Comparison of ENCODE assay signal across 17 mouse cellular contexts in genomic region chr15:82182311-82182710, GRCm38 (mm10). TPM values are rescaled to one million over a fixed set of nuclear protein-coding genes. Genes with fewer than 3 reads are reported as not detected.
A peak's percentile ranks its signal among the peaks of the same experiment; 100 is the strongest.
DNase-seq lines count a peak whose midpoint lies in the region; ATAC-seq and TF ChIP-seq lines count a peak whose summit lies in the region.
"Had no signal": no experiment of that assay in that cellular context is flagged by ENCODE, and none has a peak within 500 bp of the region (broad histone marks: within the 10 kb centered on the region; RNA-seq: fewer than 3 reads in every experiment).

No protein-coding gene starts in this region.

- 95% methylated on average over 4 of the region's 4 CpGs for WGBS in liver, adult 2 months
- 96% methylated on average over 4 of the region's 4 CpGs for WGBS in liver, embryonic 11.5 days
- WGBS in bone marrow, adult 2 months = 94% methylated on average over 4 of the region's 4 CpGs

- no peak overlapping the region for H3K9ac ChIP-seq in liver, adult 2 months (ENCODE audit: low read depth, low read length)
- H3K9ac ChIP-seq in liver, embryonic 11.5 days (ENCODE audit: low read depth, low read length) = no peak overlapping the region
- H3K9ac ChIP-seq: hindbrain, embryonic 15.5 days; midbrain, embryonic 15.5 days; stomach, embryonic 15.5 days had no signal

- peaks cover 17% of the 10 kb centered on the region for H3K4me1 ChIP-seq in liver, adult 2 months (ENCODE audit: control insufficient read depth, insufficient read depth, low read length)
- peaks cover 41% of the 10 kb centered on the region for H3K4me1 ChIP-seq in liver, embryonic 11.5 days (replicated peaks; ENCODE audit: control insufficient read depth, insufficient read depth, low read length)
- peaks cover 15% of the 10 kb centered on the region for H3K4me1 ChIP-seq in bone marrow, adult 2 months (ENCODE audit: control insufficient read depth, insufficient read depth, low read length)
- H3K4me1 ChIP-seq: hindbrain, embryonic 15.5 days; midbrain, embryonic 15.5 days had no signal

- H3K9me3 ChIP-seq in liver, embryonic 11.5 days (ENCODE audit: control insufficient read depth, low read length) = peaks cover 6% of the 10 kb centered on the region; the same call in 1 of the 2 replicates
- H3K9me3 ChIP-seq: hindbrain, embryonic 15.5 days; midbrain, embryonic 15.5 days; stomach, embryonic 15.5 days had no signal

- no peak overlapping the region for H3K4me2 ChIP-seq in liver, embryonic 11.5 days
- H3K4me2 ChIP-seq: hindbrain, embryonic 15.5 days; midbrain, embryonic 15.5 days; stomach, embryonic 15.5 days had no signal

- ATAC-seq in liver, embryonic 11.5 days (replicated peaks; ENCODE audit: low FRiP score) = no peak
- ATAC-seq in activated CD4-positive, CD25-positive, alpha-beta regulatory T cell, adult 4 months = no peak
- ATAC-seq: midbrain, embryonic 15.5 days had no signal

- no peaks in the 10 kb centered on the region for H3K27me3 ChIP-seq in liver, adult 2 months (ENCODE audit: control insufficient read depth, insufficient read depth, low read length)
- H3K27me3 ChIP-seq in liver, embryonic 11.5 days (replicated peaks; ENCODE audit: control insufficient read depth, insufficient read depth, low read length) = no peaks in the 10 kb centered on the region; the same call in 1 of the 2 replicates
- H3K27me3 ChIP-seq: hindbrain, embryonic 15.5 days; midbrain, embryonic 15.5 days; stomach, embryonic 15.5 days had no signal

- peak; percentile 30 for TF ChIP-seq CTCF in gastrocnemius, adult 2 months (IDR thresholded peaks at IDR 0.05)
- TF ChIP-seq CTCF in liver, adult 2 months (IDR thresholded peaks at IDR 0.05; ENCODE audit: low read depth, low read length) = peak; percentile 36
- peak; percentile 34; the same call in 1 of the 2 replicates for TF ChIP-seq CTCF in bone marrow, adult 2 months (IDR thresholded peaks at IDR 0.05; ENCODE audit: control insufficient read depth, insufficient read depth, low read length)

- no peak for TF ChIP-seq POLR2A in liver, adult 2 months (IDR thresholded peaks at IDR 0.05; ENCODE audit: extremely low read depth, insufficient read depth, low read length)
- no peak for TF ChIP-seq POLR2A in bone marrow, adult 2 months (IDR thresholded peaks at IDR 0.05; ENCODE audit: borderline replicate concordance, control insufficient read depth, low read depth, low read length)

- peaks cover 41% of the 10 kb centered on the region for H3K36me3 ChIP-seq in liver, adult 2 months (ENCODE audit: control insufficient read depth, insufficient read depth, low read length)
- H3K36me3 ChIP-seq in liver, embryonic 11.5 days (ENCODE audit: control insufficient read depth, insufficient read depth, low read length) = peaks cover 79% of the 10 kb centered on the region

- no peak overlapping the region for H3K27ac ChIP-seq in gastrocnemius, adult 2 months
- no peak overlapping the region for H3K27ac ChIP-seq in liver, adult 2 months (replicated peaks; ENCODE audit: insufficient read depth, low read depth, low read length)
- no peak overlapping the region for H3K27ac ChIP-seq in liver, embryonic 11.5 days (ENCODE audit: low read depth, low read length)
- no peak overlapping the region for H3K27ac ChIP-seq in bone marrow, adult 2 months (ENCODE audit: control insufficient read depth, insufficient read depth, low read depth, low read length, poor library complexity)
- H3K27ac ChIP-seq: hindbrain, embryonic 15.5 days; midbrain, embryonic 15.5 days; stomach, embryonic 15.5 days had no signal

- no peaks in the 10 kb centered on the region for H3K79me2 ChIP-seq in liver, adult 2 months (ENCODE audit: control insufficient read depth, insufficient read depth, low read length)

- no peak overlapping the region for H3K4me3 ChIP-seq in gastrocnemius, adult 2 months
- no peak overlapping the region for H3K4me3 ChIP-seq in liver, adult 2 months (ENCODE audit: insufficient read depth, low read depth, low read length)
- no peak overlapping the region for H3K4me3 ChIP-seq in liver, embryonic 11.5 days (ENCODE audit: low read depth, low read length)
- H3K4me3 ChIP-seq in bone marrow, adult 2 months (replicated peaks; ENCODE audit: control insufficient read depth, low read depth, low read length) = no peak overlapping the region
- H3K4me3 ChIP-seq: hindbrain, embryonic 15.5 days; midbrain, embryonic 15.5 days; stomach, embryonic 15.5 days had no signal

- DNase-seq in gastrocnemius, adult 2 months = no peak
- DNase-seq in gastrocnemius, postnatal 25 days = no peak
- DNase-seq in liver, adult 2 months (ENCODE audit: extremely low read depth, low read depth, low spot score) = no peak
- DNase-seq in liver, embryonic 11.5 days (ENCODE audit: low spot score) = no peak
- DNase-seq in B cell, adult 2 months = peak; percentile 43 to 56
- no peak for DNase-seq in thymus, postnatal 4 days
- DNase-seq: cerebellum, adult 9-11 months; heart, postnatal 10 days; layer of hippocampus, adult 9-11 months; lung, postnatal 36 days; right cerebral cortex, postnatal 4 days had no signal

- intact Hi-C loops in gastrocnemius, adult 2 months (cut with DNase I) = no loop called here

RNA-seq across cellular contexts. Expression of gene Shisa8, which starts 30.3 kb away (rescaled TPM):
- not detected for total RNA-seq in gastrocnemius, adult 2 months (2021)
- not detected for total RNA-seq in gastrocnemius, postnatal 25 days (2021)
- 0.09 and 0.47 TPM in 2 replicates for total RNA-seq in liver, adult 2 months (2014; rRNA removed)
- polyA plus RNA-seq in liver, adult 2 months (2012; rRNA removed) = 0.07 and 0.77 TPM in 2 replicates
- 0.12 and 0.73 TPM in 2 replicates for polyA plus RNA-seq in liver, embryonic 11.5 days (2014; fragmentation: Nextera tagmentation; extraction: Ambion mirVana)
- polyA plus RNA-seq in bone marrow, adult 2 months (2011; ENCODE audit: insufficient read depth, insufficient read length, low replicate concordance, missing spikeins) = 0.77 and 1.9 TPM in 2 replicates
- polyA plus RNA-seq in activated CD4-positive, CD25-positive, alpha-beta regulatory T cell, adult 4 months (2017; shearing (Covaris generic)) = not detected

RNA-seq across cellular contexts. Expression of gene Srebf2, which starts 35.3 kb away (rescaled TPM):
- 10 to 100 TPM; 11.4 to 17.4 TPM for total RNA-seq in gastrocnemius, adult 2 months (2021)
- 10 to 100 TPM; 12.1 to 14.1 TPM for total RNA-seq in gastrocnemius, postnatal 25 days (2021)
- total RNA-seq in liver, adult 2 months (2014; rRNA removed) = 16.5 and 25.0 TPM in 2 replicates
- 66.3 and 71.2 TPM in 2 replicates for polyA plus RNA-seq in liver, adult 2 months (2012; rRNA removed)
- polyA plus RNA-seq in liver, embryonic 11.5 days (2014; fragmentation: Nextera tagmentation; extraction: Ambion mirVana) = 99.7 and 101 TPM in 2 replicates
- 19.3 and 46.3 TPM in 2 replicates for polyA plus RNA-seq in bone marrow, adult 2 months (2011; ENCODE audit: insufficient read depth, insufficient read length, low replicate concordance, missing spikeins)
- polyA plus RNA-seq in activated CD4-positive, CD25-positive, alpha-beta regulatory T cell, adult 4 months (2017; shearing (Covaris generic)) = 10 to 100 TPM; 32.6 to 51.4 TPM

RNA-seq across cellular contexts. Expression of gene Tnfrsf13c, which starts 41.9 kb away (rescaled TPM):
- not detected for total RNA-seq in gastrocnemius, adult 2 months (2021)
- total RNA-seq in gastrocnemius, postnatal 25 days (2021) = not detected
- total RNA-seq in liver, adult 2 months (2014; rRNA removed) = 0.28 and 0.54 TPM in 2 replicates
- polyA plus RNA-seq in liver, adult 2 months (2012; rRNA removed) = 0.17 and 0.34 TPM in 2 replicates
- polyA plus RNA-seq in liver, embryonic 11.5 days (2014; fragmentation: Nextera tagmentation; extraction: Ambion mirVana) = 0.16 and 0.56 TPM in 2 replicates
- 12.1 and 24.9 TPM in 2 replicates for polyA plus RNA-seq in bone marrow, adult 2 months (2011; ENCODE audit: insufficient read depth, insufficient read length, low replicate concordance, missing spikeins)
- 10 to 100 TPM in 1 of 2 experiments, 1 to 10 TPM in 1; 2.5 to 10.9 TPM for polyA plus RNA-seq in activated CD4-positive, CD25-positive, alpha-beta regulatory T cell, adult 4 months (2017; shearing (Covaris generic))
- polyA plus RNA-seq: limb, embryonic 11.5 days had no signal

RNA-seq across cellular contexts. Expression of gene Ccdc134, which starts 54.6 kb away (rescaled TPM):
- 10 to 100 TPM; 11.8 to 12.4 TPM for total RNA-seq in gastrocnemius, adult 2 months (2021)
- total RNA-seq in gastrocnemius, postnatal 25 days (2021) = 10 to 100 TPM in 1 of 2 experiments, 1 to 10 TPM in 1; 8.0 to 16.5 TPM
- 1.3 and 1.8 TPM in 2 replicates for total RNA-seq in liver, adult 2 months (2014; rRNA removed)
- 5.2 and 8.2 TPM in 2 replicates for polyA plus RNA-seq in liver, adult 2 months (2012; rRNA removed)
- 17.1 and 17.5 TPM in 2 replicates for polyA plus RNA-seq in liver, embryonic 11.5 days (2014; fragmentation: Nextera tagmentation; extraction: Ambion mirVana)
- polyA plus RNA-seq in bone marrow, adult 2 months (2011; ENCODE audit: insufficient read depth, insufficient read length, low replicate concordance, missing spikeins) = 23.8 and 28.2 TPM in 2 replicates
- 10 to 100 TPM; 23.4 to 28.1 TPM for polyA plus RNA-seq in activated CD4-positive, CD25-positive, alpha-beta regulatory T cell, adult 4 months (2017; shearing (Covaris generic))

Comparison
In these comparisons a context has a peak if more than half of its experiments do, and no peak if none do; other contexts are left out.
1. DNase-seq: peak in B cell, adult 2 months (2 of 2); none in gastrocnemius, adult 2 months (single experiment), gastrocnemius, postnatal 25 days (single experiment), liver, adult 2 months (single experiment), liver, embryonic 11.5 days (single experiment) and thymus, postnatal 4 days (single experiment).
2. Peak in every context shown above with its lines, with median percentiles within 50 percentile points of each other: CTCF ChIP-seq.